Mouse (Mus musculus): ENCODE measurements around the gene 9130230L23Rik.

DNA sequence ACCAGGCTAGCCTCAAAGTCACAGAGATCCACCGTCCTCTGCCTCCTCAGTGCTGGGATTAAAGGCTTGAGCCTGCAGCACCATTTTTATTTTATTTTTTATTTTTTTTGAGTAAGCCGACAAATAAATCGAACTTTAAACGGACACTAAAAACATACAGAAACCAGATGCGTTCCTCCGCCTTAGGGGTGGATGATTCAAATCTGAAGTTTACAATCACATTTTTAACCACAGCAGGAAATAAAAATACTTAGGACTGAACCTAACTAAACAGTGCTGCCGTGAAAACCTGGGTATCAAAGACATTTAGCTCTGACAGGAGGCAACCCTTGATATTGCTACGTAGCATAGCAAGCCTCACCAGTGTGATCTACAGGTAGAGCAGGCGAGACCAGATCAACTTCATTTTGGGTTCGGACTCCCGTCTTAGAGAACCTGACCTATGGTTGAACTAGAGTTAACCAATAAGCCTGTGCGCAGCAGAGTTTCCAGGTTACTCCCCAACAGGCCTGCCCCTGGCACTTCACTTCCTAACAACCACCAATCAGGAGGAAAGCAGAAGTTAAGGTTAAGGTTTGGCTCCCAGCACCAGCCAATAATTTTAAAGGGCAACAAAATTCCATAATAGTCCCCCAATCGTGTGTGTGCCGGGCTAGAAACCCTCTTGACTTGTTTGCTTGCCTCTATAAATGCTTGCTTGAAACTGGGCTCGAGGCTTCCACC is 4.3 kb upstream of the 9130230L23Rik start:
- no peak for TF ChIP-seq POLR2A (IDR thresholded peaks at IDR 0.05; ENCODE audit: borderline replicate concordance, low read depth, low read length)
- no peak for TF ChIP-seq CTCF (IDR thresholded peaks at IDR 0.05; ENCODE audit: low read depth, low read length)

All from bone marrow macrophage, adult 2 months (primary cell).